Mouse (Mus musculus): ENCODE data around the gene Zfp652.

- no peak for TF ChIP-seq CTCF (IDR thresholded peaks at IDR 0.05; ENCODE audit: extremely low read depth, insufficient read depth, insufficient read length, insufficient replicate concordance)
- TF ChIP-seq POLR2A (IDR thresholded peaks at IDR 0.05; ENCODE audit: low read depth, low read length): no peak
These were observed 112.4 kb downstream of the Zfp652 start for GRCm38 (mm10) chr11:95824877-95825243.
